ENCODE assay signal across 28 mouse cellular contexts in the genomic region with DNA sequence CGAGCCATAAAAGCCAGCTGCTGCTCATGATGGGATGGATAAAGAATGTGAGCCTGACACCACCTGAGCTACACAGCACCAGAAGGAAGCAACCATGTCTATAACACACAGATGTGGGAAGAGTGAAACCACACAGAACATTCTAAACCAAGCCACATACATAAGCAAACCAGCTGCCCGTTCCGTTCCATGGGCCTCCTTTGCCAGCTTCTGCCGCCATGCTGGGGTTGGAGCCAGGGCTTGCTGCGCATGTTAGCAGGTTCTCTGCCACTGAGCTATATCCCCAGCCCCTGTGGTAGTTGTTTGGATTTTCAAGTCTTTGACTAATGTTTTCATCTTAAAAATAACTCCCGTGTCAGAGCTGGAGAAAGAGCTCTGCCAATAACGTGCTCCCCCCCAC.
A peak's percentile ranks its signal among the peaks of the same experiment; 100 is the strongest.
DNase-seq lines count a peak whose midpoint lies in the region; ATAC-seq lines count a peak whose summit lies in the region.
"Had no signal": no experiment of that assay in that cellular context is flagged by ENCODE, and none has a peak within 500 bp of the region (broad histone marks: within the 10 kb centered on the region; RNA-seq: fewer than 3 reads in every experiment).

No protein-coding gene starts in this region.

- no peak overlapping the region for H3K4me3 ChIP-seq in heart, embryonic 13.5 days
- H3K4me3 ChIP-seq in limb, embryonic 10.5 days, result no peak overlapping the region
- no peak overlapping the region for H3K4me3 ChIP-seq in limb, embryonic 13.5 days
- H3K4me3 ChIP-seq: embryonic facial prominence, embryonic 15.5 days; forebrain, embryonic 12.5 days; heart, adult 2 months; hindbrain, embryonic 15.5 days; midbrain, embryonic 13.5 days had no signal

- peaks cover 39% of the 10 kb centered on the region for H3K36me3 ChIP-seq in heart, embryonic 13.5 days
- no peaks in the 10 kb centered on the region for H3K36me3 ChIP-seq in limb, embryonic 10.5 days
- H3K36me3 ChIP-seq in limb, embryonic 13.5 days, result no peaks in the 10 kb centered on the region
- H3K36me3 ChIP-seq: embryonic facial prominence, embryonic 15.5 days; forebrain, embryonic 12.5 days; hindbrain, embryonic 15.5 days; midbrain, embryonic 13.5 days had no signal

- peaks cover 22% of the 10 kb centered on the region for H3K4me1 ChIP-seq in heart, embryonic 13.5 days
- peaks cover 25% of the 10 kb centered on the region for H3K4me1 ChIP-seq in limb, embryonic 10.5 days
- peaks cover 28% of the 10 kb centered on the region for H3K4me1 ChIP-seq in limb, embryonic 13.5 days

- intact Hi-C loops in heart, postnatal 10 days (cut with DNase I), result loop anchor here (5.0 to 10.0 kb wide), 3 partner anchors 133 to 582 kb away; no protein-coding TSS in a partner anchor

- H3K4me2 ChIP-seq in heart, embryonic 13.5 days, result no peak overlapping the region
- H3K4me2 ChIP-seq in limb, embryonic 13.5 days (replicated peaks), result no peak overlapping the region
- H3K4me2 ChIP-seq: embryonic facial prominence, embryonic 15.5 days; forebrain, embryonic 12.5 days; hindbrain, embryonic 15.5 days; midbrain, embryonic 13.5 days had no signal

- no peak for ATAC-seq in heart, embryonic 13.5 days (ENCODE audit: extremely low read depth, insufficient number of reproducible peaks, low FRiP score, low TSS enrichment)
- ATAC-seq in limb, embryonic 13.5 days (ENCODE audit: low FRiP score, low read depth), result no peak
- ATAC-seq: CD4-positive, CD25-positive, alpha-beta regulatory T cell, adult 4 months; inflammation-experienced regulatory T-cells, adult 6 months; midbrain, embryonic 13.5 days had no signal

- 0 out of 2 replicates have a peak overlapping the region, but pooled peaks have one; percentile 25 for H3K27ac ChIP-seq in heart, embryonic 13.5 days (replicated peaks)
- peak overlapping the region; percentile 26; the same call in 1 of the 2 replicates for H3K27ac ChIP-seq in limb, embryonic 10.5 days
- 0 out of 2 replicates have a peak overlapping the region, but pooled peaks have one; percentile 2 for H3K27ac ChIP-seq in limb, embryonic 13.5 days
- H3K27ac ChIP-seq: embryonic facial prominence, embryonic 15.5 days; forebrain, embryonic 12.5 days; heart, adult 2 months; hindbrain, embryonic 15.5 days; liver, embryonic 14.5 days; macrophage; midbrain, embryonic 13.5 days; stomach, postnatal 0 days had no signal

- DNase-seq in heart, postnatal 10 days, result no peak
- no peak for DNase-seq in limb, embryonic 10.5 days (ENCODE audit: low spot score)
- peak; percentile 64 for DNase-seq in thymus, postnatal 14 days
- DNase-seq in right cerebral cortex, postnatal 4 days, result no peak
- DNase-seq in ovary, adult 18-20 months (ENCODE audit: low spot score), result no peak
- DNase-seq in gastrocnemius, adult 18-20 months (ENCODE audit: low spot score), result no peak
- DNase-seq: adrenal gland, postnatal 14 days; cerebellum, adult 11-12 months; cerebellum, adult 9-11 months; gastrocnemius, postnatal 36 days; heart, adult 2 months; kidney, adult 11 months; kidney, postnatal 14 days; layer of hippocampus, adult 9-11 months; liver; lung, adult 2 months; lung, postnatal 10 days had no signal

- no peak overlapping the region for H3K9ac ChIP-seq in heart, embryonic 13.5 days
- no peak overlapping the region for H3K9ac ChIP-seq in limb, embryonic 13.5 days
- H3K9ac ChIP-seq: embryonic facial prominence, embryonic 15.5 days; forebrain, embryonic 12.5 days; hindbrain, embryonic 15.5 days; liver, embryonic 14.5 days; midbrain, embryonic 13.5 days had no signal

- 59% methylated on average over 7 of the region's 7 CpGs for WGBS in heart, embryonic 13.5 days
- 80% methylated on average over 7 of the region's 7 CpGs for WGBS in limb, embryonic 10.5 days
- 63% methylated on average over 7 of the region's 7 CpGs for WGBS in limb, embryonic 13.5 days

- no peaks in the 10 kb centered on the region for H3K9me3 ChIP-seq in heart, embryonic 13.5 days
- no peaks in the 10 kb centered on the region for H3K9me3 ChIP-seq in limb, embryonic 10.5 days (replicated peaks)
- H3K9me3 ChIP-seq in limb, embryonic 13.5 days, result no peaks in the 10 kb centered on the region
- H3K9me3 ChIP-seq: embryonic facial prominence, embryonic 15.5 days; forebrain, embryonic 12.5 days; hindbrain, embryonic 15.5 days; midbrain, embryonic 13.5 days had no signal

- no peaks in the 10 kb centered on the region for H3K27me3 ChIP-seq in heart, embryonic 13.5 days (replicated peaks)
- H3K27me3 ChIP-seq in limb, embryonic 10.5 days (ENCODE audit: low read depth, poor library complexity, severe bottlenecking), result no peaks in the 10 kb centered on the region
- no peaks in the 10 kb centered on the region for H3K27me3 ChIP-seq in limb, embryonic 13.5 days
- H3K27me3 ChIP-seq: embryonic facial prominence, embryonic 15.5 days; hindbrain, embryonic 15.5 days; midbrain, embryonic 13.5 days had no signal
